Comparison of ENCODE assay signal across 9 mouse cellular contexts in the genomic region with DNA sequence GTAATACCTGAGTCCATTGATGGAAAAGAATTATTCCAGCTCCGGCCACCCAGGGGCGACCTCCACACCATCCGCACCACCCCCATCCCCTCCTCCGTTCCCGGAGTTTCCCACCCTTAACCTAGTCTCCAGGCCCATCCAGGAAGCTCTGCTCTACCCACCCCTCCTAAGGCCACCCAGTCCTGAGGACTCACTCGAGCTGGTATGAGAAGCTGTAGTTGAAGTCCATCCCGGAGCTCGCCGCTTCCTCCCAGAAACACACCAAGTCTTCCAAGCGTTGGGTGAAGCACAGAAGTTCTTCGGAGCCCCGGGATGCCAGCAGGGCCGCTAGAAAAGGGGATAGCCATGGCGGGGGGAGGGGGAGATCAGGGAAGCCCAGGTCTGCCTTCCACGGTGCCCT. TPM values are rescaled to one million over a fixed set of nuclear protein-coding genes. Genes with fewer than 3 reads are reported as not detected.
DNase-seq lines count a peak whose midpoint lies in the region; ATAC-seq and TF ChIP-seq lines count a peak whose summit lies in the region.
"Had no signal": no experiment of that assay in that cellular context is flagged by ENCODE, and none has a peak within 500 bp of the region (broad histone marks: within the 10 kb centered on the region; RNA-seq: fewer than 3 reads in every experiment).

No protein-coding gene starts in this region.

- H3K27ac ChIP-seq in thymus, adult 2 months (ENCODE audit: control insufficient read depth, insufficient read depth, low read length): no peak overlapping the region
- no peak overlapping the region for H3K27ac ChIP-seq in limb, embryonic 15.5 days
- no peak overlapping the region for H3K27ac ChIP-seq in stomach, embryonic 15.5 days

- ATAC-seq in limb, embryonic 15.5 days (ENCODE audit: insufficient number of reproducible peaks, low FRiP score, low TSS enrichment, low read depth): no peak
- ATAC-seq in stomach, embryonic 15.5 days (ENCODE audit: insufficient read depth, low FRiP score, low read depth): peak; percentile 20; the same call in 1 of the 2 replicates

- no peak for TF ChIP-seq POLR2A in thymus, adult 2 months (IDR thresholded peaks at IDR 0.05; ENCODE audit: control insufficient read depth, extremely low read depth, insufficient read depth, low read length, poor library complexity)

- TF ChIP-seq CTCF in thymus, adult 2 months (IDR thresholded peaks at IDR 0.05; ENCODE audit: borderline replicate concordance, control insufficient read depth, extremely low read depth, insufficient read depth, low read length, poor library complexity): no peak

- intact Hi-C loops in left cerebral cortex, postnatal 10 days (cut with DNase I): loop anchor here (5.0 kb wide), 1 partner anchor 35 kb away; no protein-coding TSS in a partner anchor

- H3K4me2 ChIP-seq in limb, embryonic 15.5 days: peak overlapping the region; percentile 92
- H3K4me2 ChIP-seq in stomach, embryonic 15.5 days: peak overlapping the region; percentile 96

- H3K4me1 ChIP-seq in thymus, adult 2 months (replicated peaks; ENCODE audit: control insufficient read depth, insufficient read depth, low read length): peaks cover 17% of the 10 kb centered on the region
- H3K4me1 ChIP-seq in limb, embryonic 15.5 days: peaks cover 29% of the 10 kb centered on the region
- peaks cover 26% of the 10 kb centered on the region for H3K4me1 ChIP-seq in stomach, embryonic 15.5 days

- peaks cover 10% of the 10 kb centered on the region; the same call in 1 of the 2 replicates for H3K27me3 ChIP-seq in thymus, adult 2 months (ENCODE audit: control insufficient read depth, insufficient read depth, low read length)
- peaks cover 54% of the 10 kb centered on the region for H3K27me3 ChIP-seq in limb, embryonic 15.5 days
- peaks cover 15% of the 10 kb centered on the region for H3K27me3 ChIP-seq in stomach, embryonic 15.5 days (replicated peaks)

- H3K4me3 ChIP-seq in thymus, adult 2 months (ENCODE audit: control insufficient read depth, insufficient read depth, low read length): peak overlapping the region; percentile 9; the same call in 1 of the 2 replicates
- peak overlapping the region; percentile 45 for H3K4me3 ChIP-seq in limb, embryonic 15.5 days
- peak overlapping the region; percentile 46 for H3K4me3 ChIP-seq in stomach, embryonic 15.5 days (replicated peaks)

- 2% methylated on average over 15 of the region's 15 CpGs for WGBS in thymus, adult 2 months
- 0% methylated on average over 15 of the region's 15 CpGs for WGBS in limb, embryonic 15.5 days
- 1% methylated on average over 15 of the region's 15 CpGs for WGBS in stomach, embryonic 15.5 days

- DNase-seq in embryo, embryonic 10 days (ENCODE audit: low spot score): peak; percentile 8
- DNase-seq in embryo, embryonic 10.5 days (ENCODE audit: low spot score): no peak
- no peak for DNase-seq in thymus, adult 2 months
- no peak for DNase-seq in thymus, adult 18-20 months
- DNase-seq in left cerebral cortex, postnatal 10 days (ENCODE audit: extremely low spot score in 1 of 2, low spot score in 2 of 2): no peak
- no peak for DNase-seq in c-Kit-positive CD71-positive TER-119-positive erythroid progenitor cells, embryonic 14.5 days (ENCODE audit: low spot score)

- H3K9me3 ChIP-seq in limb, embryonic 15.5 days: no peaks in the 10 kb centered on the region
- no peaks in the 10 kb centered on the region for H3K9me3 ChIP-seq in stomach, embryonic 15.5 days

- peak overlapping the region; percentile 26; the same call in 1 of the 2 replicates for H3K9ac ChIP-seq in limb, embryonic 15.5 days
- H3K9ac ChIP-seq in stomach, embryonic 15.5 days: peak overlapping the region; percentile 19; the same call in 1 of the 2 replicates

- no peaks in the 10 kb centered on the region for H3K36me3 ChIP-seq in thymus, adult 2 months (ENCODE audit: control insufficient read depth, insufficient read depth, low read length)
- no peaks in the 10 kb centered on the region; the same call in 1 of the 2 replicates for H3K36me3 ChIP-seq in limb, embryonic 15.5 days
- H3K36me3 ChIP-seq in stomach, embryonic 15.5 days: no peaks in the 10 kb centered on the region

RNA-seq across cellular contexts. Expression of a gene that starts 1.3 kb away (rescaled TPM):
- 3.8 and 4.9 TPM in 2 replicates for polyA plus RNA-seq in thymus, adult 2 months (2012; rRNA removed)
- polyA plus RNA-seq in limb, embryonic 15.5 days (2015; fragmentation: Nextera tagmentation; extraction: Ambion mirVana): 6.0 and 6.4 TPM in 2 replicates
- 8.5 and 14.7 TPM in 2 replicates for polyA plus RNA-seq in stomach, embryonic 15.5 days (2015; fragmentation: Nextera tagmentation; extraction: Ambion mirVana)
- 1 to 10 TPM; 1.4 to 1.9 TPM for total RNA-seq in left cerebral cortex, postnatal 10 days (2021)

RNA-seq across cellular contexts. Expression of a gene that starts 6.5 kb away (rescaled TPM):
- 6.7 and 7.6 TPM in 2 replicates for polyA plus RNA-seq in thymus, adult 2 months (2012; rRNA removed)
- polyA plus RNA-seq in limb, embryonic 15.5 days (2015; fragmentation: Nextera tagmentation; extraction: Ambion mirVana): 7.0 and 9.2 TPM in 2 replicates
- 6.2 and 6.6 TPM in 2 replicates for polyA plus RNA-seq in stomach, embryonic 15.5 days (2015; fragmentation: Nextera tagmentation; extraction: Ambion mirVana)
- 10 to 100 TPM; 12.6 to 14.9 TPM for total RNA-seq in left cerebral cortex, postnatal 10 days (2021)

RNA-seq across cellular contexts. Expression of a gene that starts 25.2 kb away (rescaled TPM):
- polyA plus RNA-seq in thymus, adult 2 months (2012; rRNA removed): 3.8 and 5.5 TPM in 2 replicates
- 8.4 and 8.7 TPM in 2 replicates for polyA plus RNA-seq in limb, embryonic 15.5 days (2015; fragmentation: Nextera tagmentation; extraction: Ambion mirVana)
- 7.9 and 8.1 TPM in 2 replicates for polyA plus RNA-seq in stomach, embryonic 15.5 days (2015; fragmentation: Nextera tagmentation; extraction: Ambion mirVana)
- 100 to 1,000 TPM; 259 to 269 TPM for total RNA-seq in left cerebral cortex, postnatal 10 days (2021)

RNA-seq across cellular contexts. Expression of a gene that starts 27.2 kb away (rescaled TPM):
- 7.8 and 9.5 TPM in 2 replicates for polyA plus RNA-seq in thymus, adult 2 months (2012; rRNA removed)
- 0.70 and 0.87 TPM in 2 replicates for polyA plus RNA-seq in limb, embryonic 15.5 days (2015; fragmentation: Nextera tagmentation; extraction: Ambion mirVana)
- polyA plus RNA-seq in stomach, embryonic 15.5 days (2015; fragmentation: Nextera tagmentation; extraction: Ambion mirVana): 5.0 TPM in 2 replicates
- 1 to 10 TPM; 1.3 to 1.8 TPM for total RNA-seq in left cerebral cortex, postnatal 10 days (2021)
- total RNA-seq: hematopoietic stem cell, adult 5-6 weeks had no signal

RNA-seq across cellular contexts. Expression of a gene that starts 34.7 kb away (rescaled TPM):
- polyA plus RNA-seq in thymus, adult 2 months (2012; rRNA removed): 40.0 and 47.7 TPM in 2 replicates
- 53.4 and 56.0 TPM in 2 replicates for polyA plus RNA-seq in limb, embryonic 15.5 days (2015; fragmentation: Nextera tagmentation; extraction: Ambion mirVana)
- polyA plus RNA-seq in stomach, embryonic 15.5 days (2015; fragmentation: Nextera tagmentation; extraction: Ambion mirVana): 70.7 and 74.5 TPM in 2 replicates
- 10 to 100 TPM; 31.2 to 35.1 TPM for total RNA-seq in left cerebral cortex, postnatal 10 days (2021)
